Mouse (Mus musculus): Measurements from ENCODE around the gene Spata13.

Gene Spata13

DNA sequence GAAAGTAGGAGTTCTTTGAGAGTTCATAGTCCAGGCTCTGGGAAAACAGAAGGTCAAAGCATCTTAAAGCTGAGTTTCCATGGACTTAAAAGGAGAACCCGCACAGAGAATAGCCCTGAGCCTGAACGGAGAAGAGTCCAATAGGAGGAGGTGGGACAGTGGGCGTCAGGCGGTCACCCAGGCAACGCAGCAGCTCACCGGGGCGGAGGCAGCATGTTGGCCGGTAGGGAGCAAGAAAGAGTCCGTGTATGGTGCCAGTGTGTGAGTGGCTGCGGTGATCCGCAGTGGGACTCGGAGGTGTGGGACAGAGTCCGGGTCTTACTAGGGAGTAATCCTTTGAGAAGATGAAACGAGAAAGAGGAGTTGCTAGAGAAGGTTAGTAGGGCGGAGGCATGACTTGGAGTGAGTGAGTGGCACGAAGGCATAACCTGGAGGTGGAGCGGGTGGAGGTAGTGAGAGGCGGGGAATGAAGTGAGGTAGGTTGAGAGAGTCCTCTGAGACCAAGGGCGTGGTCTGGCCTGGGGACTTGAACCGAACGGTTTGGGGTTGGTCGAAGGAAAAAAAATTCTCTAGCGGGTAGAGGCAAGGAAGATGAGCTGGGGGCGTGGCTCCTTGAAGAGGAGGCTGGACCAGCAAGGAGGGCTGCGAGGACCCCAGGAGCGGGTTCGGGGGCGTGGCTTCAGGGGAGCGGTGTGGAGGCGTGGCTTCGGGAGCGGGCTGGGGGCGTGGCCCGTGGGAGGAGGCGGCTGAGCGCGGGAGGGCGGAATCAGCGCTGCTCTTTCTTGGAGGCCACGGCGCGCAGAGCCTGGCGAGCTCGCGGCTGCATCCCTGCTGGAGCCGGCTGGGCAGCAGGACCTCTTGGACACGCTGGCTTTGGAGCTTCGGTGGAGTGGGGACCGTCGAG is at the start of gene Spata13:
Gene Spata13 (plus strand): TSS at position 41 of the 904 bp plus-strand sequence.
- in situ Hi-C loops (cut with MboI; ENCODE audit: unreplicated experiment in 2 of 2), result no loop called here

DNA sequence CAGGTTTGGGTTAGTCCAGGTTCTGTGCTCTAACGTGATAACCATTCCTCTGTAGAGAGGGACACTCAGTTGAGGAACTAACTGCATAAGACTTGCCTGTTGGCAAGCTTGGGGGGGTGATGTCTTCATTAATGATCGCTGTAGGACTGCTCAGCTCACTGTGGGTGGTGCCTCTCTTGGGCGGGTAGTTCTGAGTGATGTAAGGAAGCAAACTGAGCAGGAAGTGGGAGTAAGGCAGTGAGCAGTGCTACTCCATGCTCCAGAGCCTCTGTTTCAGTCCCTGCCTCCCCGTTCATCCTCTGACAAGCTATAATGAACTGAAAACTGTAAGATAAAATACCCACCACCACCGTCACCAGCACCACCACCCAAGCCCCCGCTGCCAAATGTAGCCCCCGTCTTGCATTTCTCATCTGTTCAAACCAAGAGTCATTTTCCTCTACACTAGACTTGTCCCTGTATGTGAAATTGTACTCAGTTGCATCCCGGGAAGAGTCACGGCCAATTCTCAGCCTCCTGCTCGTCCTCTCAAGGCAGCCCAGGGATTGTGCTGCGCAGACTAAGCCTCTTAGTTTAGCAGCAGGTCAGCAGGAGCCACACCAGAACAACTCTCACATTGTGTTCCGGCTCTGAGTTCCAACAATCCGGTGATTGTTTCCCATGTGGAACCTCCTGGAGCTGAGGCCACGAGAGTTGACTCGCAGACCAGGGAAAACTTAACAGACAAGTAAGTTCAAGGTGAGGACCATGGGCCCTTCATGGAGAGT is 46.9 kb upstream of the Spata13 start:
- in situ Hi-C loops (cut with MboI; ENCODE audit: unreplicated experiment in 2 of 2), result no loop called here

- in situ Hi-C loops (cut with MboI; ENCODE audit: unreplicated experiment in 2 of 2), result no loop called here
Observed at GRCm38 (mm10) chr14:60589001-60589400, 44.8 kb upstream of the Spata13 start.

DNA sequence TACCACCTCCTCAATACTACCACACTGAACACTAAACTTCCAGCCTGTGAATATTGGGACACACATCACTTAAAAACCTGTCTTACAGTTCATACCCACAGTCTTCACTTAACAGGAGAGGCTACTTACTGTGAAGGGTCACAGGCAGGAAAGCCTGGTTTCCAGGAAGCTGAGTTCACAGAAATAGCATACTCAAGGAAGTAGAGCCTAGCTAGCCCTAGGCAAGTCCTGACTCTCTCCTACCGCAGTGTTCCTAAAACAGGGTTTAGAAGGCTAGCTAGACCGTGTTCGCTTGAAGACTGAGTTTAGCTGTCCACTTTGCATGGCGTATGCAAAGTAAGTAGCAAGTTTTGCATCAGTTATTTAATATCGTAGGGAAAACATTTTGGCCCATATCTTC is 41.5 kb upstream of the Spata13 start:
- in situ Hi-C loops (cut with MboI; ENCODE audit: unreplicated experiment in 2 of 2), result no loop called here

DNA sequence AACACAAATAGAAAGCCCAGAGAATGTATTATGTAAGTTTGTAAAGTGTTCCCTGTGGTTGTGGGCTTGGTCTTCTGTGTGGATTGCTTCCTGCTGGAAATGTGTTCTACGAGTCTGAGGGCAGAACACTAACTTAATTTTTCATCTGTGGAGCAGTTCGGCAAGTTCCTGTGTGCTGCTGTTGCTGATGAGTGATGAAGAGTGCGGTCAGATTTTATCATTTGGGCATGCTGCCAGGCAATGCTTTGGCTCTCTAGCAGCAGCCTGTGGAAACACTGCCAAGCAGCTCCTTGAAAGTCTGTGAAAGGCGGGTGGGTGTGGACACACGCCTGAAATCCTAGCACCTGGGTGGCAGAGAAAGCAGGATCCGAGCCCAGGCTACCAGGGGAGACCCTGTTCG is 41.0 kb upstream of the Spata13 start:
- in situ Hi-C loops (cut with MboI; ENCODE audit: unreplicated experiment in 2 of 2), result no loop called here

DNA sequence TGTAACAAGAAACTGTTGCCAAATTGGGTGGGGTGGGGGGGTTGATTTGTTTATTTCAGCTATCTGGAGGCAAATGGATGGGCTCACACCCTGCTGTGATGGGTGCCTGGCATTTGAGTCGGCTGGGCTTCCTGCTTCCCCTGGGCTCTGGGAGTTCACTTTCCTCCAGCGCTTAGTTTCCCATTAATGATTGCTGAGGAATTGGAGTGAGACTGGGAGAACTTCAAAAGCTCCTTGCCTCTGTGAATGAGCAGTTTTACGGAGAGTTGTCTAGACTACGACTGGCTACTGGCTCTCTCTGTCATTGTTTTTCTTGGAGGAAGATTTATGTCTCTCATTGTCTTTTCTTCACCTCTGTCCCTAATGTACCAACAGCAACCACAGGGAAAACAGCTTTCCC is 36.2 kb upstream of the Spata13 start:
- in situ Hi-C loops (cut with MboI; ENCODE audit: unreplicated experiment in 2 of 2), result no loop called here

DNA sequence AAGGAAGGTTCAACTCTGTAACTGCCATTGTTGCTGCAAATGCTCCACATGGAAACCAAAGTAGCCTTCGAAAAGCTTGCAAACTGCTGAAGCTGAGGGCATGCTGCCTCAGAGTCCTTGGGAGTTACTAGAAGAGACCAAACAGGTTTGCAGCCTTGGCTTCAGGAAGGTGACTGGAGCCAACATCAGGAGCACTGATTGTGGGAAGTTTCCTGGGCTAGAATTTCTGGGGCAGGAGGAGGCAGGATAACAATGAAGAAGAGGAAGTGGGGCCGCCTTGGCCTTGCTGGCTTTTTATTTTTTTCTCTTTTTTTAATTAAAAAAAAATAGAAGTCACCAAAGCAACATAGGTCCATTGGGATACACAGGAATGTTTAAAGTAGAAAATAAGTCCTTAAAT is 34.8 kb upstream of the Spata13 start:
- in situ Hi-C loops (cut with MboI; ENCODE audit: unreplicated experiment in 2 of 2), result no loop called here

GRCm38 (mm10) chr14:60605564-60605963 is 28.2 kb upstream of the Spata13 start:
- in situ Hi-C loops (cut with MboI; ENCODE audit: unreplicated experiment in 2 of 2), result no loop called here

DNA sequence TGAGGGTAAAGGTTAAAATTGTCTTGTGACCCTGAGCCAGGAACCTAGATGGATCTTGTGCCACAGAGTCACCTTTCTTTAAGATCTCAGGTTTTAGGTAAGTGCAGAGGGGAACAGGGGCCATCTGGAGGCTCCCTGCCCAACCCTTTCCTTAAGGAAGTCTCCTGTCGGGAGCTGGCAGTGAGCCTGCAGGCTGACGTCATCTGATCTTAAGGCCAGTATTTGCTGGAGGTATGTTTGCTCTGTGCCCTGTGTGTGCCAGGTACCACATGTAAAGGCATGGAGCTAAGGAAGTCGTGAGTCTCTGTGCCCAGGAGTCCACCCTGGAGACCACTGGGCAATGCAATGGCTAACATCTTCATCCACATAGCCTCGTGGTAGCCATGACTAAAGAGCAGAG is 27.6 kb upstream of the Spata13 start:
- in situ Hi-C loops (cut with MboI; ENCODE audit: unreplicated experiment in 2 of 2), result no loop called here

GRCm38 (mm10) chr14:60607743-60608142 is 26.1 kb upstream of the Spata13 start:
- in situ Hi-C loops (cut with MboI; ENCODE audit: unreplicated experiment in 2 of 2), result no loop called here

DNA sequence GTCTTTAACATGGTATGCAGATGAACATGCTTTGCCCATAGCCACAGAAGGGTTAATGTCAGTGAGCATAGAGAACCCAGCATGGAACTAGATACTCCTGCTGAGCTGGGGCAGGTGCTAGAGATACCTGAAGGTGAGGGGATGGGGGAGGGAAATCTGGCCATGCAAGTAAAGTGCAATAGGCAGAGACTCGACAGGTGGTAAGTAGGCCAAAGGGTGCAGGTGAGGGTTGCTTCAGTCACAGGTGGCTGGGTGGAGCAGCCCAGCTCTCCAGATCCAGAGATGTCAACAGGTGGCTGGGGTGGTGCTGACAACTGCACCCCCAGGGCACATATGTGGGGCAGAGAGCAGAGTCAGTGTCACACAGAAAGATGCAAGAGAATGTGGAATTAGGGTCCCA is 24.6 kb upstream of the Spata13 start:
- in situ Hi-C loops (cut with MboI; ENCODE audit: unreplicated experiment in 2 of 2), result no loop called here

- in situ Hi-C loops (cut with MboI; ENCODE audit: unreplicated experiment in 2 of 2), result no loop called here
Observed at GRCm38 (mm10) chr14:60612671-60613070, 21.1 kb upstream of the Spata13 start.

DNA sequence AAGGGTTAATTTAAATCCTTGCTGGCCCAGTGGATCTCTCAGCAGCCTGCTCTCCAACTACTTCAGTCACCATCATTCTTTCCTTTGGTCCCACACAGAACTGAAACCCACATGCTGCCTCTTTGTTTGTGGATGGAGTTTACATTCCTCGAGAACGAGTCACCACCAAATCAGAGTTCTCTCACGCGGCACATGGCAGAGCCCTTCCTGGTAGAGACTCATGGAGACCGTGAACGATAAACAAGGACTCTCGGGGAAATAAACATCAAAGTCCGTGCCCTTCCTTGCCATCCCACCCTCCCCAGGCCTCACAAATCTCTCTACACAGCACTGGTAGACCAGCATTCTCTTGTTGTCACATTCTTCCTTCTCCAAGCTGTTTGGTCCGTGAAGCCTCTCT is 12.7 kb upstream of the Spata13 start:
- in situ Hi-C loops (cut with MboI; ENCODE audit: unreplicated experiment in 2 of 2), result no loop called here

- in situ Hi-C loops (cut with MboI; ENCODE audit: unreplicated experiment in 2 of 2), result no loop called here
Observed at GRCm38 (mm10) chr14:60625486-60625885, 8.3 kb upstream of the Spata13 start.

DNA sequence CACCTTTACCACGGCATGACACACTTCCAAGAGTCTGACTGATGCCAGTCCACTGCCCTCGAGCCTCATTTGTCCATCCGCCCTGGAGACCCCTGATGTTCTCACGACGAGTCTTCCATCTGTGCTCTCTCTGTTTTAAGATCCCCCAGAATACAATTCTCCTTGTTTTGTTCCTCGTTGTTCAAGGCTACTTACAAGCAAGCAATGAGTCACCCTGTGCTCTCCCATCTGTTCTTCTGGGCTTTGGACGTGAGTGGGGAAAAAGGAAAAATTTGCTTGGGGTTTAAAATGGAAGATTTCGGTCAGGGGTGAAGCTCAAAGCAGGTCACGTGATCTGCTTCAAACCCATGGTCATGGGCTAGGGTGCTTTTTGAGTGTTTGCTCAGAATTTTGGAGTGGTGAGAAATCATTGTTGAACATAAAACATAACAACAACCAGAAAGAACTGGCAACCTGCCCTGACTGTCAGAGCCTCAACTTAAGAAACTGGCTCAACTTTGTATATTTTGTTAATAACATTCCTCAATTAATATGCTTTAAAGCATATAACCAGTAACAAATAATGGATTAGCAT is 3.8 kb upstream of the Spata13 start:
- in situ Hi-C loops (cut with MboI; ENCODE audit: unreplicated experiment in 2 of 2), result no loop called here

- in situ Hi-C loops (cut with MboI; ENCODE audit: unreplicated experiment in 2 of 2), result no loop called here
Observed at GRCm38 (mm10) chr14:60630981-60631380, 2.8 kb upstream of the Spata13 start.

DNA sequence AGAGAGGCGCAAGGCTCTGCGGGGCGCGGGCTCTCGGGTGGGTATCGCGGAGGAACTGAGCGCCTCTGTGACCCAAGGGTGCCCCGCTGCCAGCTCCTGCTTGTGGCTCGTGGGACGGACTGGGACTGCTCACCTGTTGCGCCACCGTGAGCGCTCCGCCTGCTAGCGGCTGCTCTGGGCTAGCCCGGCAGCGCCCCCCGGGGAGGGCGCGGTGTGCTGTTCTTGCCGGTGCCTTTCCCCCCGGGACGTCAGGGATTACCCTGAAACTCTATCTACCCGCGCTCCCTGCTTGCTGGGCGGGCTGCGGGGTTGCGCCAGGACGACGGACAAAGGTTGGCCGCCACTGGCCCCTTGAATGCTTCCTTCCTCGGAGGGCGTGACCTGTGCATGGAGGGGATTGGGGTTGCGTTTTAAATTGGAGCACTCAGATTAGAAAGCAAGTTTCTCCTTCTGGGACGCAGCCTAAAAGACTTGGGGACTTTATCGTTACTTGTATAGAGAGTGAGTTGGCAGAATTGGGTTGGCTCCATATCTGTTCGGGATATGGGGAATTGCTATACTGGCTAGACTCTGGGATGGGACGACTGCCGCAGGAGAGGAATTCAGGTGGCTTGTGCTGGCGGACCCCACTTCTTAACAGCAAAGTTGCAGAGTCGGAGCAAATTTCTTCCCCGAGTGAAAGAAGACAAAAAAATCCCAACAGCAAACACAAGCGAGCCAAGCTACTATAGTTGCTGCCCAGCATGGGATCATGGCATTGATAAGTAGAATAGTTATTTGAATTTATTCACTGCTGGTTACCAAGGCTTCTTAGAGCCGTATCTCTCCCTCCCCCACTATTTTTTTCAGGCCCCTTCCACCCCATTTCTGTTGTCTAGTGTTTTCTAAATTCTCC is 1.3 kb downstream of the Spata13 start:
- in situ Hi-C loops (cut with MboI; ENCODE audit: unreplicated experiment in 2 of 2), result no loop called here

DNA sequence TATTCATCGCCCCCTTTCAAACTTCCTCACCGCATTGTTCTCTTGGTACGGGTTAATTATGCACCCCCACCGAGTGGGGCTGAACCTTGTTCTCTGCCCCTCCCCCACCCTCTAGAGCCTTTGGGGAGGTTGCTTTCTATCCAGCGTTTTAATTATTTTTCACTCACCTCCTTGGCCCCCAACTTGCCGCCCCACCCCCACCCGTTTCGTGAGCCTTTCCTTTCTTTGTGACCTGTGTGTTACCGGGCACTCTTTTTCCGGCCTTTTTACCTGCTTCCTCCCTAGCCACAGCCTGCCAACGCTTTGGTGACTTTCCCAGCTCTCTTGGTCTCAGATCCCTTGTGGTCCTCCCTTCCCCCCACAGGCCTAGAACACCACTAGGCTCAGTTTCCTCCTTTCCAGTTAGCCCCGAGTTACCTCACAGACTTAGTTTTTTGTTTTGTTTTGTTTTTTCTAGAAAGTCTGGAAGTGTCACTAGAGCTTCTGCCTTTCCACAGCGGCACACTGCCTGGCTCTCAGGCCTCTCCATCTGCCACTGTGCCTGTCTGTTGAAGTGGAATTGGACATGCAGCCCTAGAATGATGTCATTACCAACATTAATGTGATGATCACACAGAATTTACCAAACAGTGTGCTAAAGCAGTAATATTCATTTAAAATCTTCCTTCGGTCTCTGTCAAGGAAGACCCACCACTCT is 2.3 kb downstream of the Spata13 start:
- in situ Hi-C loops (cut with MboI; ENCODE audit: unreplicated experiment in 2 of 2), result no loop called here

DNA sequence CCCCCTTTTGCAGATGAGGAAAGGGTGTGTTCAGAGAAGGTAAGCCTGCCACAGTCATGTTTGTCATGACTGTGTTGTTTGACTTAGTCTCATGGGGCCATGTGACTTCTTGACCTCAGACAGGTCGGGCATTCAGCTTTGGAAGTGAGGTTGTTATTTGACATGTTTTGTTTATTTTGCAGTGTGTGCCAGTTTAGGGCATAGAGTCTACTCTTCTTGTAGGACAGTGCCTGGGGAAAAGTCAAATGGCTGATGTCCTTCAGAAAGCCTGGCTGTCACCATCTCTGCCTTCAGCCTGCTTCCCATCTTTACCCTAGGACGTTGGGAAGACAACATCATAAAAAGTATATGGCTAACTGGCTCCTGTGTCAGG is 2.8 kb downstream of the Spata13 start:
- in situ Hi-C loops (cut with MboI; ENCODE audit: unreplicated experiment in 2 of 2), result no loop called here

- in situ Hi-C loops (cut with MboI; ENCODE audit: unreplicated experiment in 2 of 2), result no loop called here
Observed at GRCm38 (mm10) chr14:60636996-60637395, 3.2 kb downstream of the Spata13 start.
